Mouse (Mus musculus) myocyte (in vitro differentiated cells): Measurements from ENCODE around the gene Trmt112. TPM values are rescaled to one million over a fixed set of nuclear protein-coding genes. Genes with fewer than 3 reads are reported as not detected.

Experiments used
- H3K27me3 ChIP-seq: one replicate; pipeline ENCODE4 v1.6.1; 2011; ENCODE audit not compliant: control insufficient read depth, insufficient read depth, insufficient read length
- H3K36me3 ChIP-seq: one replicate; pipeline ENCODE4 v1.6.1; 2011; ENCODE audit not compliant: control insufficient read depth, insufficient read depth
- H3K4me2 ChIP-seq: one replicate; pipeline ENCODE4 v1.6.1; 2011; ENCODE audit warnings: low read depth, control low read depth
- H3K4me3 ChIP-seq: one replicate; pipeline ENCODE4 v1.5.1; 2011; ENCODE audit warnings: mild to moderate bottlenecking, control low read depth, moderate library complexity
- H3K79me2 ChIP-seq: one replicate; pipeline ENCODE4 v1.6.1; 2011; ENCODE audit not compliant: control insufficient read depth, insufficient read depth
- H3ac ChIP-seq: one replicate; pipeline ENCODE4 v1.6.1; 2011; ENCODE audit not compliant: control insufficient read depth, insufficient read length
- CEBPB ChIP-seq: IDR thresholded peaks from 2 replicates; pipeline ENCODE4 v1.6.1; 2011; ENCODE audit warnings: mild to moderate bottlenecking, moderate library complexity; ENCODE audit not compliant: poor library complexity, insufficient read depth, severe bottlenecking
- E2F4 ChIP-seq: IDR thresholded peaks from one replicate; pipeline ENCODE4 v1.6.1; 2011; ENCODE audit warnings: mild to moderate bottlenecking, control low read depth, moderate library complexity; ENCODE audit not compliant: insufficient read depth
- MAX ChIP-seq: IDR thresholded peaks from one replicate; pipeline ENCODE4 v1.6.1; 2011; ENCODE audit warnings: low read depth, mild to moderate bottlenecking, control low read depth
- MYOD1 ChIP-seq, 3 experiments: IDR thresholded peaks; one replicate each; pipeline ENCODE4 v1.6.1; 2011; ENCODE audit warnings: control low read depth in 2 of 3, low read depth in 2 of 3, mild to moderate bottlenecking in 2 of 3, moderate library complexity in 1 of 3; ENCODE audit not compliant: insufficient read length in 2 of 3, control insufficient read depth in 1 of 3
- MYOG ChIP-seq, 3 experiments: IDR thresholded peaks; one replicate each; pipeline ENCODE4 v1.6.1; 2011; ENCODE audit warnings: control low read depth in 2 of 3, low read depth in 2 of 3, mild to moderate bottlenecking in 2 of 3; ENCODE audit not compliant: insufficient read length in 2 of 3, control insufficient read depth in 1 of 3, insufficient read depth in 1 of 3
- POLR2A ChIP-seq: IDR thresholded peaks from one replicate; pipeline ENCODE4 v1.6.1; 2011; ENCODE audit warnings: low read depth, mild to moderate bottlenecking, control low read depth, moderate library complexity; ENCODE audit not compliant: insufficient read length
- POLR2AphosphoS2 ChIP-seq: IDR thresholded peaks from one replicate; pipeline ENCODE4 v1.6.1; 2011; ENCODE audit warnings: low read depth, control low read depth; ENCODE audit not compliant: insufficient read length
- REST ChIP-seq: IDR thresholded peaks from one replicate; pipeline ENCODE4 v1.6.1; 2011; ENCODE audit warnings: mild to moderate bottlenecking, control low read depth, moderate library complexity; ENCODE audit not compliant: insufficient read depth, insufficient read length
- SRF ChIP-seq: IDR thresholded peaks from one replicate; pipeline ENCODE4 v1.6.1; 2011; ENCODE audit warnings: low read depth; ENCODE audit not compliant: control insufficient read depth, insufficient read length
- TCF12 ChIP-seq: IDR thresholded peaks from one replicate; pipeline ENCODE4 v1.6.1; 2011; ENCODE audit warnings: mild to moderate bottlenecking, control low read depth; ENCODE audit not compliant: poor library complexity, insufficient read depth, severe bottlenecking
- TCF3 ChIP-seq: IDR thresholded peaks from one replicate; pipeline ENCODE4 v1.6.1; 2011; ENCODE audit warnings: low read depth, control low read depth; ENCODE audit not compliant: insufficient read length
- USF1 ChIP-seq: IDR thresholded peaks from one replicate; pipeline ENCODE4 v1.6.1; 2011; ENCODE audit warnings: low read depth, mild to moderate bottlenecking, control low read depth, moderate library complexity
- polyA plus RNA-seq: library from polyadenylated mRNA; unstranded; fragments of >200 nt; fragmentation: generic; extraction: Trizol; gene quantifications from one replicate; pipeline ENCODE4 v1.2.1, GENCODE M21; 2012; ENCODE audit warnings: missing spikeins

Gene Trmt112
- polyA plus RNA-seq, 1 experiment: 281 TPM

- Histone ChIP-seq H3K4me3 (no peak overlapping the region), H3ac (no peak overlapping the region), H3K27me3 (no peaks in the 10 kb centered on the region), H3K4me2 (no peak overlapping the region), H3K36me3 (peaks cover 11% of the 10 kb centered on the region), H3K79me2 (peaks cover 14% of the 10 kb centered on the region)
- no peak for TF ChIP-seq MAX
- TF ChIP-seq SRF: no peak
Measured at GRCm38 (mm10) chr19:6913036-6913435, 3.5 kb downstream of the Trmt112 start.

- Histone ChIP-seq H3ac (no peak overlapping the region), H3K4me3 (no peak overlapping the region), H3K27me3 (no peaks in the 10 kb centered on the region), H3K4me2 (no peak overlapping the region), H3K36me3 (peaks cover 11% of the 10 kb centered on the region), H3K79me2 (peaks cover 12% of the 10 kb centered on the region)
- no peak for TF ChIP-seq TCF12
- no peak for TF ChIP-seq USF1
- TF ChIP-seq REST: no peak
- TF ChIP-seq TCF3: no peak
- TF ChIP-seq POLR2AphosphoS2: no peak
Measured at GRCm38 (mm10) chr19:6913991-6914390, 4.5 kb downstream of the Trmt112 start.

- H3K4me3 ChIP-seq: no peak overlapping the region
- H3K4me2 ChIP-seq: no peak overlapping the region
- H3K27me3 ChIP-seq: no peaks in the 10 kb centered on the region
- H3K79me2 ChIP-seq: peaks cover 13% of the 10 kb centered on the region
- H3ac ChIP-seq: no peak overlapping the region
- TF ChIP-seq USF1 (no peak), TCF12 (no peak), TCF3 (no peak), CEBPB (no peak), REST (no peak), POLR2A (no peak), POLR2AphosphoS2 (no peak), MAX (no peak), MYOD1 (IDR thresholded peaks at IDR 0.05; ENCODE audit: control insufficient read depth in 1 of 3, insufficient read length in 2 of 3, low read depth in 2 of 3) (no peak), MYOG (IDR thresholded peaks at IDR 0.05; ENCODE audit: control insufficient read depth in 1 of 3, insufficient read depth in 1 of 3, insufficient read length in 2 of 3, low read depth in 2 of 3) (no peak)
- H3K36me3 ChIP-seq: peaks cover 11% of the 10 kb centered on the region
Measured at GRCm38 (mm10) chr19:6914540-6914939, 5.0 kb downstream of the Trmt112 start.

GRCm38 (mm10) chr19:6915276-6915675, 5.8 kb downstream of the Trmt112 start:
- Histone ChIP-seq H3K36me3 (peaks cover 11% of the 10 kb centered on the region), H3K4me2 (no peak overlapping the region), H3K27me3 (no peaks in the 10 kb centered on the region), H3K4me3 (no peak overlapping the region), H3ac (no peak overlapping the region), H3K79me2 (peaks cover 20% of the 10 kb centered on the region)
- TF ChIP-seq CEBPB (no peak), POLR2A (no peak), MAX (no peak), SRF (no peak), USF1 (no peak)

- H3K27me3 ChIP-seq: no peaks in the 10 kb centered on the region
- H3K4me2 ChIP-seq: no peak overlapping the region
- peaks cover 11% of the 10 kb centered on the region for H3K36me3 ChIP-seq
- no peak overlapping the region for H3K4me3 ChIP-seq
- H3K79me2 ChIP-seq: peaks cover 23% of the 10 kb centered on the region
- no peak for TF ChIP-seq SRF
- TF ChIP-seq MYOG (IDR thresholded peaks at IDR 0.05; ENCODE audit: control insufficient read depth in 1 of 3, insufficient read depth in 1 of 3, insufficient read length in 2 of 3, low read depth in 2 of 3): no peak
- no peak for TF ChIP-seq USF1
- no peak for TF ChIP-seq REST
- no peak for TF ChIP-seq MYOD1 (IDR thresholded peaks at IDR 0.05; ENCODE audit: control insufficient read depth in 1 of 3, insufficient read length in 2 of 3, low read depth in 2 of 3)
- no peak for TF ChIP-seq MAX
- TF ChIP-seq POLR2A: no peak
- no peak for TF ChIP-seq TCF12
- TF ChIP-seq TCF3: no peak
- no peak for TF ChIP-seq E2F4
- TF ChIP-seq POLR2AphosphoS2: no peak
- no peak for TF ChIP-seq CEBPB
- H3ac ChIP-seq: no peak overlapping the region
Measured at GRCm38 (mm10) chr19:6916496-6916895, 7.0 kb downstream of the Trmt112 start.
